Mouse (Mus musculus): ENCODE data around the gene Hs3st4. TPM values are rescaled to one million over a fixed set of nuclear protein-coding genes. Genes with fewer than 3 reads are reported as not detected.

Gene Hs3st4
- polyA plus RNA-seq, 1 experiment from 2014 or later = not detected

DNA sequence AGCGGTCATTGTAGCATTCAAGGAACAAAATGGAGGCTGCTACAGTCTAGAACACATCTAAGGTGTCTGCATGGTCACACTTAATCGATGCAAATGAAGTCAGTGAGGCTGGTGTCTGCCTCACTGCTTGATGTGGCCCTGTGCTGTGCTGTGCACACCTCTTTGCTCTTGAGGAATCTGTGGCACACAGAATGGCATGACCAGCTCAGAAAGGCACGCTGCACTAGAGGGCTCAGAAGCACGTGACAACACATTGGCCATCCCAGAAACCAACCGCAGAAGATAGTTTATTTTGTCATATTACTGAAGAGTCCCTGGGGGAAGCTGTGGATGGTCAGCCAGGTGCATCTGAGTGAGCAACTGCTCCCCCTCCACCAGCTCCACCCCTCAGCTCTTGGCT lies 44.2 kb downstream of the Hs3st4 start:
- TF ChIP-seq EP300 (IDR thresholded peaks at IDR 0.05) (no peak), CTCF (IDR thresholded peaks at IDR 0.05) (no peak)
- Histone ChIP-seq H3K9me3 (ENCODE audit: low read length) (no peaks in the 10 kb centered on the region), H3K27me3 (replicated peaks; ENCODE audit: insufficient read depth, low read length) (no peaks in the 10 kb centered on the region), H3K27ac (ENCODE audit: low read length) (no peak overlapping the region), H3K4me1 (ENCODE audit: insufficient read depth, low read depth, low read length) (no peaks in the 10 kb centered on the region), H3K36me3 (ENCODE audit: insufficient read depth, low read length) (no peaks in the 10 kb centered on the region), H3K4me2 (replicated peaks; ENCODE audit: low read depth, low read length) (no peak overlapping the region), H3K4me3 (ENCODE audit: low read depth, low read length) (no peak overlapping the region), H3K9ac (replicated peaks; ENCODE audit: low read depth) (no peak overlapping the region)
- no peak for ATAC-seq
- 84% methylated on average over 5 of the region's 5 CpGs for WGBS
- no peak for DNase-seq (ENCODE audit: low spot score)

- no peak for DNase-seq (ENCODE audit: low spot score)
- Histone ChIP-seq H3K36me3 (ENCODE audit: insufficient read depth, low read length) (no peaks in the 10 kb centered on the region), H3K4me3 (ENCODE audit: low read depth, low read length) (no peak overlapping the region), H3K27me3 (replicated peaks; ENCODE audit: insufficient read depth, low read length) (no peaks in the 10 kb centered on the region), H3K4me2 (replicated peaks; ENCODE audit: low read depth, low read length) (no peak overlapping the region), H3K27ac (ENCODE audit: low read length) (no peak overlapping the region), H3K9ac (replicated peaks; ENCODE audit: low read depth) (no peak overlapping the region), H3K9me3 (ENCODE audit: low read length) (no peaks in the 10 kb centered on the region), H3K4me1 (ENCODE audit: insufficient read depth, low read depth, low read length) (no peaks in the 10 kb centered on the region)
- 39% methylated on average over 2 of the region's 2 CpGs for WGBS
- TF ChIP-seq CTCF (IDR thresholded peaks at IDR 0.05) = no peak
- no peak for TF ChIP-seq EP300 (IDR thresholded peaks at IDR 0.05)
- no peak for ATAC-seq
Measured at GRCm38 (mm10) chr7:124032236-124032635, 49.6 kb downstream of the Hs3st4 start.

- no peaks in the 10 kb centered on the region for H3K36me3 ChIP-seq (ENCODE audit: insufficient read depth, low read length)
- no peaks in the 10 kb centered on the region for H3K27me3 ChIP-seq (replicated peaks; ENCODE audit: insufficient read depth, low read length)
- TF ChIP-seq EP300 (IDR thresholded peaks at IDR 0.05) (no peak), CTCF (IDR thresholded peaks at IDR 0.05) (no peak)
- ATAC-seq (no peak), DNase-seq (ENCODE audit: low spot score) (no peak)
- no peak overlapping the region for H3K9ac ChIP-seq (replicated peaks; ENCODE audit: low read depth)
- no peak overlapping the region for H3K4me2 ChIP-seq (replicated peaks; ENCODE audit: low read depth, low read length)
- 69% methylated on average over 2 of the region's 2 CpGs for WGBS
- H3K4me3 ChIP-seq (ENCODE audit: low read depth, low read length) = no peak overlapping the region
- no peak overlapping the region for H3K27ac ChIP-seq (ENCODE audit: low read length)
- H3K9me3 ChIP-seq (ENCODE audit: low read length) = no peaks in the 10 kb centered on the region
- no peaks in the 10 kb centered on the region for H3K4me1 ChIP-seq (ENCODE audit: insufficient read depth, low read depth, low read length)
Measured at GRCm38 (mm10) chr7:124033332-124033731, 50.7 kb downstream of the Hs3st4 start.

DNA sequence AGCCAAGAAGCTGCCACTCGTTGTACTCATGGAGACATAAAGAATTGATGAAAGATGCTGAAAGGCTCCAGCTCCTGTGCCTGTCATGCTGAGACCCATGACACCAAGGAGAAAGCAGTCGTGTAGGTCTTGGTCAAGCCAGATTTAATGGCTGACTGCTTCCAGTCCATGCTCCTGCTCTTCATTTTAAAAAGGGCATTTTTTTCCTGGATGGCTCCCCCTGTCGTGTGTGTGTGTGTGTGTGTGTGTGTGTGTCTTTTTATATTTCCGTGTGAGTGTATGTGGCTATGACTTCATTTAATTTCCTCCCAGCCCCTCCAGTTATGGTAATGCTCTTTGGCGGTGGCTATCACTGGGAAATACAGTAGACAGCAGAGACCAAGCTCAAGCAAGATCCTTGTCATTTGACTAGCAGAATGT lies 54.6 kb downstream of the Hs3st4 start:
- ATAC-seq (no peak), DNase-seq (ENCODE audit: low spot score) (no peak)
- no peak overlapping the region for H3K4me3 ChIP-seq (ENCODE audit: low read depth, low read length)
- no peaks in the 10 kb centered on the region for H3K9me3 ChIP-seq (ENCODE audit: low read length)
- H3K4me1 ChIP-seq (ENCODE audit: insufficient read depth, low read depth, low read length) = no peaks in the 10 kb centered on the region
- no peaks in the 10 kb centered on the region for H3K27me3 ChIP-seq (replicated peaks; ENCODE audit: insufficient read depth, low read length)
- no peak overlapping the region for H3K9ac ChIP-seq (replicated peaks; ENCODE audit: low read depth)
- no peak overlapping the region for H3K4me2 ChIP-seq (replicated peaks; ENCODE audit: low read depth, low read length)
- no peaks in the 10 kb centered on the region for H3K36me3 ChIP-seq (ENCODE audit: insufficient read depth, low read length)
- WGBS = 64% methylated on average over 5 of the region's 5 CpGs
- H3K27ac ChIP-seq (ENCODE audit: low read length) = no peak overlapping the region
- TF ChIP-seq EP300 (IDR thresholded peaks at IDR 0.05) (no peak), CTCF (IDR thresholded peaks at IDR 0.05) (no peak)

DNA sequence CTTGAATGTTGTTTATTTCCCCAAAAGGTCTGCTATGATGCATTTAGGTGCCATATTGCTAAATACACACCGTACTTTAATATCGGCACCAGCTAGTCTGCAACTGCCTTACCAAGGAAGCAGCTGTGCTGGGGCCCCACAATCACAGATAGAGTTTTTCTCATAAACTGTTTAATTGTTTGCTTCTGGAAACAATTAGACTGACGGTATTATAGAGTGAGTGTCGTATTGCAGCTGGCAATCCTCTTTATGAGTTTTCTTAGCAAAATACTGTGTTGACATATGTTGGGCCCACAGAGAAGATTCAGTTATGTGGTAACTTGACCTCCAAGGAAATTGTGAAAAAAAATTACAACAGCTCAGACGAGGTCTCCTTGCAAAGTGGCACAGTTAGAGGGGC lies 56.5 kb downstream of the Hs3st4 start:
- Histone ChIP-seq H3K4me3 (ENCODE audit: low read depth, low read length) (no peak overlapping the region), H3K9ac (replicated peaks; ENCODE audit: low read depth) (no peak overlapping the region), H3K4me2 (replicated peaks; ENCODE audit: low read depth, low read length) (no peak overlapping the region), H3K36me3 (ENCODE audit: insufficient read depth, low read length) (no peaks in the 10 kb centered on the region), H3K4me1 (ENCODE audit: insufficient read depth, low read depth, low read length) (no peaks in the 10 kb centered on the region), H3K27me3 (replicated peaks; ENCODE audit: insufficient read depth, low read length) (no peaks in the 10 kb centered on the region), H3K9me3 (ENCODE audit: low read length) (no peaks in the 10 kb centered on the region), H3K27ac (ENCODE audit: low read length) (no peak overlapping the region)
- DNase-seq (ENCODE audit: low spot score) = no peak
- 64% methylated on average over 5 of the region's 5 CpGs for WGBS
- TF ChIP-seq CTCF (IDR thresholded peaks at IDR 0.05) (no peak), EP300 (IDR thresholded peaks at IDR 0.05) (no peak)
- no peak for ATAC-seq

- Histone ChIP-seq H3K27me3 (replicated peaks; ENCODE audit: insufficient read depth, low read length) (no peaks in the 10 kb centered on the region), H3K9ac (replicated peaks; ENCODE audit: low read depth) (no peak overlapping the region), H3K27ac (ENCODE audit: low read length) (no peak overlapping the region), H3K4me2 (replicated peaks; ENCODE audit: low read depth, low read length) (no peak overlapping the region), H3K36me3 (ENCODE audit: insufficient read depth, low read length) (no peaks in the 10 kb centered on the region), H3K9me3 (ENCODE audit: low read length) (no peaks in the 10 kb centered on the region), H3K4me3 (ENCODE audit: low read depth, low read length) (no peak overlapping the region), H3K4me1 (ENCODE audit: insufficient read depth, low read depth, low read length) (no peaks in the 10 kb centered on the region)
- ATAC-seq (no peak), DNase-seq (ENCODE audit: low spot score) (no peak)
- TF ChIP-seq EP300 (IDR thresholded peaks at IDR 0.05) (no peak), CTCF (IDR thresholded peaks at IDR 0.05) (no peak)
Measured at GRCm38 (mm10) chr7:124047382-124047781, 64.7 kb downstream of the Hs3st4 start.

DNA sequence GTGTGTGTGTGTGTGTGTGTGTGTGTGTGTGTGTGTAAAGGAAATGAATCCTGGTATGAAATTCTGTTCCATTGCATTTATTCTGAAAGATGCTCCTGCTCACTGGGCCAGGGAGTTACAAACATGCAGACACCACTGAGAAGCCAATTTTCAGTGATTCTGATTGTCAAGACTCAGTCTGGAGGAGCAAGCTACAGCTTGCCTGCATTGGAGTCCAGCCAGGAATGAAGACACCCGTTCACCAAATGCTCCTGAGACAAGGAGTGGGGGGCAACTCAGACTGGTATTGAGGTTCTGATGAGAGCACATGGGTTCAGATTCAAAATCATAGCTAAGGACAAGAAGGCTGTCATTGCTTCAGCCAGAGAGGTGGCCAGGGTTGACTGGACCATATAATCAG lies 66.3 kb downstream of the Hs3st4 start:
- H3K36me3 ChIP-seq (ENCODE audit: insufficient read depth, low read length) = no peaks in the 10 kb centered on the region
- no peak overlapping the region for H3K4me2 ChIP-seq (replicated peaks; ENCODE audit: low read depth, low read length)
- H3K27me3 ChIP-seq (replicated peaks; ENCODE audit: insufficient read depth, low read length) = no peaks in the 10 kb centered on the region
- H3K9ac ChIP-seq (replicated peaks; ENCODE audit: low read depth) = no peak overlapping the region
- H3K9me3 ChIP-seq (ENCODE audit: low read length) = no peaks in the 10 kb centered on the region
- DNase-seq (ENCODE audit: low spot score) = no peak
- H3K4me1 ChIP-seq (ENCODE audit: insufficient read depth, low read depth, low read length) = no peaks in the 10 kb centered on the region
- WGBS = 46% methylated on average over 1 of the region's 1 CpGs
- no peak for ATAC-seq
- no peak overlapping the region for H3K27ac ChIP-seq (ENCODE audit: low read length)
- TF ChIP-seq CTCF (IDR thresholded peaks at IDR 0.05) = no peak
- no peak for TF ChIP-seq EP300 (IDR thresholded peaks at IDR 0.05)
- H3K4me3 ChIP-seq (ENCODE audit: low read depth, low read length) = no peak overlapping the region

Measured in lung, postnatal 0 days (tissue).